Mouse (Mus musculus): Measurements from ENCODE around the gene Kantr. TPM values are rescaled to one million over a fixed set of nuclear protein-coding genes. Genes with fewer than 3 reads are reported as not detected.

Gene Kantr
- 0.79 and 1.2 TPM in 2 replicates for polyA plus RNA-seq (2012; ENCODE audit: low replicate concordance)

DNA sequence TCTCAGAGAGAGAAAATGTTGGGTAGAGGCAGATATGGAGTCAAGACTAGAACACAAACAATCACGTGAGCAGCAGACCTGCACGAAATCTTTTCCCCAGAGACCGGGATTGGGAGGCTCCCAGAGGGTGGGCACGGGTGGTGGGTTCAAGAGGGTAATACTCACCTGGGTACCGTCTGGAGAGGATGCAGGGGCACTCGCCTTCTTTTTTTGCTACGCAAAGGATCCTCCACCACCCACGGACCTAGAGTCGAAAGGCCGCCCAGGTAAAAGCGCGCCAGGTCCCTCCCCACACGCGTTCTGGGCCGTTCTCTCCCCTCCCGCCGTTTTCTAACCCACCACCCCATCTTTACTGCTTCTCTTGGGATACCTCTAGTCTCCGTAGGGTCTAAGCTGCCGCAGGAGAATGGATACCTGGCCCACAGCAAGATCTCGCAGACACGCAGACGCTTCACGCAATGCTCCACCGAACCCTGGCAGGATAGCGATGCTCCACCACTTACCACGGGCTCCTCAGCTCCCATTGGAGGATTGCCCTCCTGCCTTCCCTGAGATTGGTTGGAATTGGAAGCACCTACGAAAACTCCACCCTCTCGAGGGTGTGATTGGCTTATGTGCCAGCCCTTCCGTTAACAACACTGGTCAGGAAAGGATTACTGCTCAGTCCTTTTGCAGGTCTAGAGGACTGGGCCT is at the start of gene Kantr:
Gene Kantr (minus strand): TSS at position 500 of the 693 bp plus-strand sequence.

DNA sequence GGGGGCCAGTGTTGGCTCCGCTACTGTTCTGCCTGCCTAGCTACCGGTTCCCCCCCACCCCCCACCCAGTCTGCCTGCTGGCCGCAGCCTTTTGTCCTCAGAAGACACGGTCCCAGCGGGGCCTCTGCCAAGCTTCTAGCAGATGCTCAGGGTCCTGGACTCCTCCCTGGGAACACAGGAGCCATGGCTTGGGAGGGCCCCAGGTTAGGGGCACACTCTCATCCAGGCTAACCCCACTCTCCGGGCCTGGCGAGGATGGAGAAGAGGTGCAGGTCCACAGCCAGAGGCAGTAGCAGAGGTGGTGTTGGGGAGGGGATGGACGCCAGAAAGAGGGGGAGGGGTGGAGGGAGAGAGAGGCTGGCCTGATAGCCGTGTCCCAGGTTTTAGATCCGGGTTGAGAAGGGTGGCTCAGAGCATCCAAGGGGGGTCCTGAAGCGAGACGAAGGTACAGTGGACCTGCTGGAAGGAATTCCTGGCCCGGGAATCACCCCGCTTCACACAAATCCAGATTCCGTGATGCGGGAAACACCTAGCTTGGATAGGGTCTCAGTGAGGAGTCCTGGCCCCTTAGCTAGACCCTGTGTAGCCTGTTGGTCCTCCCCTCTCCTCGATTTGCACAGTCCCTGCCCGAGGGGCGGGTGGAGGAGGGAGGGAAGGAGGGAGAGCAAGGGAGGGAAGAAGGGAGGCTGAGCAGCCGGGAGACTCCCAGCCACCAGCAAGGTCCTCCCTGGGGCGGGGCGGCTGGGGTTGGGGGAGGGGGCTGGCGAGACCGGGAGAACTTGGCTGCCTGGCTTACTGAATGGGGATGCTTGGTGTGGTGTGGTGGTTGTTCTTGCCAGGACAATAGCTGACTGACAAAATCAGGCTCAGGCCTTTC is 41.3 kb upstream of the Kantr start, which contains the start of gene Gpr173:
Gene Gpr173 (minus strand): TSS at position 308 of the 877 bp plus-strand sequence.

DNA sequence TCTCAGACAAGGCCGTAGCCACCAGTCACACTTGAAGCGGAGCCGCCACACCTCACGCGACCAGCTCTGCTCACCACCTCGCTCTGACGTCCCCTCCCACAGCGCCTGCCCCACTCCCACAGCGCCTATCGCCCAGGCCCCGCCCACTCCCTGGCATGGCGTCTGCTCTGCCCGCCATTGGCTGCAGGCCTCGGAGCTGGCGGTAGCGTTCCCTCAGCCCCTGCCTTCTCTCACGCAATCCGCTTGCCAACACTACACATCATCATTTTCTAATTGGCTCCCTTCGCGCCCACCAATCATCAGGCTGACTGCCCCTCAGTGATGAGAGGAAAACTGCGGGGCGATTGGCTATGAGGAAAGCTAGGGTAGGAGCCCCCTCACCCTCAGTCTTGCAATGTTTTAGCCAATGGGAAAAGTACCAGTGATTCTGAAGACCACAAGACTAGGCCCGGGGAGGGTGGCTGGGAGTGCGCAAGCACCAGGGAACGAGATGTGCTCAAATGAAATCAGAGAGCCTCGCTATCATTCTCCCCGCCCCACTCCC is 15.1 kb upstream of the Kantr start, which contains the start of gene Tspyl2:
Gene Tspyl2 (minus strand): TSS at position 68 of the 544 bp plus-strand sequence.

Other genes with a start within 250 kb of the Kantr start
- 8.6 and 27.9 TPM in 2 replicates for gene Iqsec2, start 183.2 kb downstream of the Kantr start, polyA plus RNA-seq (2012; ENCODE audit: low replicate concordance)
- 41.6 and 68.1 TPM in 2 replicates for gene Kdm5c, start 94.5 kb downstream of the Kantr start, polyA plus RNA-seq (2012; ENCODE audit: low replicate concordance)
- 24.8 and 52.7 TPM in 2 replicates for gene Tspyl2, start 14.9 kb upstream of the Kantr start, polyA plus RNA-seq (2012; ENCODE audit: low replicate concordance)
- not detected in 2 replicates for gene Gpr173, start 41.2 kb upstream of the Kantr start, polyA plus RNA-seq (2012; ENCODE audit: low replicate concordance)
- gene Cldn34a, start 235.8 kb upstream of the Kantr start, polyA plus RNA-seq (2012; ENCODE audit: low replicate concordance): not detected in 2 replicates

Data from hematopoietic multipotent progenitor cell, adult 10-12 weeks (in vitro differentiated cells).